Mouse (Mus musculus) stomach, postnatal 0 days (tissue): ENCODE measurements around the gene Ccdc121.

Experiments
- CTCF ChIP-seq: IDR thresholded peaks from 2 replicates; pipeline ENCODE4 v1.5.1; 2016; ENCODE audit warnings: antibody characterized with exemption, low read depth, mild to moderate bottlenecking, moderate library complexity
- EP300 ChIP-seq: optimal IDR thresholded peaks from 2 replicates; pipeline ENCODE3; 2016; ENCODE audit warnings: antibody characterized with exemption

- TF ChIP-seq EP300 = no peak
- TF ChIP-seq CTCF = no peak
These were observed 49.0 kb downstream of the Ccdc121 start for GRCm38 (mm10) chr1:181462051-181462905.
